Mouse (Mus musculus) urinary bladder, postnatal 25 days (tissue): ENCODE measurements around the gene Ang4.
"Not testable (repeated sequence)": the region's sequence is repeated elsewhere in the genome, so short reads cannot be mapped to it uniquely, and the experiment has no call there.

Experiments used
- DNase-seq: peaks from one replicate; pipeline ENCODE4 v3.0.0; 2022; ENCODE audit warnings: low spot score

The Ang4 gene

DNA sequence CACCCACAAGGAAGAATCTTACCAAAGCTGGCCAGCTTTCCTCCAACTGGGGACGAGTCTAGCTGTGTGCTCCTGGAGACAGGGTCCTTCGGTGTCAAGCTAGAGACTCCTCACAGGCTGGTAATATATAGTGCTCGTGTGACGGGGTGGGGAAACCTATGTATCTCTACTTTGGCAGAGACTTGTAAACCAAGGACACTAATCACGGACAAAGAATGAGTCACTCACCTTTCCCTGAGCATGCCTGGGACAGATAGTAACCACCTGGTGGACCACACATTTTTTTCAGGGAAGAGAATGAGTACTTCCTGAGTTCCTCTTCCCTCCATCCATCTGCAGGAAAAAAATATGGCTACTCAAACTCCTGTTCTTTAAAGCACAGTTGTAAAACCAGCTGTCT is at the start of gene Ang4:
Gene Ang4 (minus strand): TSS at position 101 of the 400 bp plus-strand sequence.
- no peak for DNase-seq

GRCm38 (mm10) chr14:51799746-51800145 is 26.4 kb upstream of the Ang4 start, which contains the start of gene AY358078:
TSS of gene AY358078 (plus strand) at chr14:51800046.
- DNase-seq: no peak

- DNase-seq: no peak
These were observed 20.7 kb upstream of the Ang4 start for GRCm38 (mm10) chr14:51794106-51794505.

DNA sequence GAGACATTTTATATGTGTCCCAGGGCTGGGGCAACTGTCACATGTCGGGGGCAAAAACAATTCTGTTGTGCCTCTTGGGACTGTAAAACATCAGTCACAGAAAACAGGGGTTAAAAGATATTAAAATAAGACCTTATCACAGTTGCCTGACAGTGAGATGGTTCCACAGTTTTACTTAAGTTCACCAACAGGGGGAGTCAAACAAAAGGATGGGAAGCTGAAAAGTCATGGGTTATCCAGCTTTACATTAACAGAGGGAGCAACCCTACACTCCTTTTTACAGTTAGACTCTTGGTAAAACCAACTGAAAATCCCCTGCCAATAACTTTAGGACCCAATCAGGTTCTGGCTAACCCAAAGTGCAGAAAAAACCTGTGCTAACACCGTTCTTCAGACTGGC is 15.8 kb upstream of the Ang4 start:
- DNase-seq: no peak

GRCm38 (mm10) chr14:51787061-51787460 is 13.7 kb upstream of the Ang4 start:
- no peak for DNase-seq

DNA sequence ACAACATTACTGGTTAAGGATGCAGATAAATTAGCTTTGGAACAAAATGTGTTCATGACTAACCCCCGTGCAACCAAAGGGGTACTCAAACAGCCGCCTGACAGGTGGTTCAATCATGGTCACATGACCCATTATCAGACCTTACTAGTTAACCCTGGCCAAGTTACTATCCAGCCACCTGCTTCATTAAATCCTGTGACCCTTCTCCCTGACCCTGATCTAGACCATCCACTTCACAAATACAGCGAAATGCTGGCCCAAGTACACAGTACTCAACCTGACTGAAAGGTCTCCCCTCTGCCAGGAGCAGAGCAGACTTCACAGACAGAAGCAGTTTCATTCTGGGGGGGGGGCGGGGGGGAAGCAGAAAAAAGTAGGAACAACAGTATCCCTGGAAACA is 12.9 kb upstream of the Ang4 start:
- no peak for DNase-seq

- no peak for DNase-seq
These were observed 5.6 kb upstream of the Ang4 start for GRCm38 (mm10) chr14:51778865-51779481.

DNA sequence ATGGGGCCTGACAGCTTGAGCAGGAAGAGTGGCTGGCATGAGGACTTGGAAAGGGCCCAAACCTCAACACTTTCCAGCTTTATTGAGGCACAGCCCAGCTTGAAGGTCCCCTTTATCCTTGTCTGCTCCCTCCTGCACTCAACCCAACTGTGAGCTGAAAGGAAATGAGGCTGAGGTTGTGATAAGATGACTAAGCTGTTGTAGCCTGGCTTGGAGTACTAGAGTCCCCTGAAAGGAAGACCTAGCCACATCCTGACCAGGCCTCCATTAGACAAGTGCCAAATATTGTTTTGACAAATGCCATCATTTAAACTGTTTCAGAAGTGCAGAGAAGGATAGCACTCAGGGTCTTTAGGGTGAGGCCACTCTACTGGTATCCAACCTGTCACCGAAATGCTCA is 4.4 kb upstream of the Ang4 start:
- no peak for DNase-seq

DNA sequence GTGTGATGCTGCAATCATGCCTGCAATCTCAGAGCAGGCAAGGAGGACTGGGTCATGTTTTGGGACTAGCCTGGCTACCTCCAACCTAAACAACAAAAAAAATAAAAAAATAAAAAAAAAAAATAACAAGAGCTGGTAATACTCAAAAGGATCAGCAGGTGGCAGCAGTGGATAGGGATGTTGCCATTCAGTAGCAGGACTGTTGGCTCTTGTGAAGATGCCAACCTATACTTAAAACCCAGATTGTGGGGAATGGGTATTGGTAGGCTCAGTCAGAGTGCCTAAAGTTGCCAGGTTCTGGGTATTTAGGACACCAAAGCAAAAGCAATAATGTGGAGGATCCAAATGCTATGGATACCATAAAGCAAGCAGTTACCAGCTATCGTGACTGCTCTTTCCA is 2.0 kb downstream of the Ang4 start:
- not testable (repeated sequence) for DNase-seq

- DNase-seq: no peak
These were observed 17.4 kb downstream of the Ang4 start for GRCm38 (mm10) chr14:51755944-51756343.

GRCm38 (mm10) chr14:51740347-51741170 is 32.8 kb downstream of the Ang4 start:
- DNase-seq: no peak

- no peak for DNase-seq
These were observed 34.0 kb downstream of the Ang4 start for GRCm38 (mm10) chr14:51739150-51739993.

GRCm38 (mm10) chr14:51738411-51739149 is 34.8 kb downstream of the Ang4 start:
- DNase-seq: no peak

- DNase-seq: no peak
These were observed 35.4 kb downstream of the Ang4 start for GRCm38 (mm10) chr14:51737967-51738366.

GRCm38 (mm10) chr14:51717083-51717482 is 56.3 kb downstream of the Ang4 start, which contains the start of gene Gm5800:
TSS of gene Gm5800 (minus strand) at chr14:51717183.
- DNase-seq: no peak
